Mouse (Mus musculus) limb, embryonic 11.5 days (tissue): ENCODE measurements around the gene Bub3. TPM values are rescaled to one million over a fixed set of nuclear protein-coding genes. Genes with fewer than 3 reads are reported as not detected.
A peak's percentile ranks its signal among the peaks of the same experiment; 100 is the strongest.

Experiments used
- ATAC-seq: fragments of 200-750 bp; cut with Nextera tagmentation; 2 replicates; pipeline ENCODE4 v1.8.0; 2017; ENCODE audit warnings: low read depth; ENCODE audit not compliant: insufficient number of reproducible peaks, low FRiP score, low TSS enrichment
- DNase-seq: peaks from one replicate; pipeline ENCODE4 v3.0.0-alpha.2; 2015; ENCODE audit warnings: low spot score
- H3K27ac ChIP-seq: fragments of 300-500 bp; sonication (generic); replicated peaks from 2 replicates; pipeline ENCODE4 v1.5.1; 2014; ENCODE audit warnings: low read depth, mild to moderate bottlenecking, low read length
- H3K27me3 ChIP-seq: fragments of 300-500 bp; sonication (generic); 2 replicates; pipeline ENCODE4 v1.6.1; 2014; ENCODE audit warnings: mild to moderate bottlenecking, low read length, mixed read lengths; ENCODE audit not compliant: control insufficient read depth, insufficient read depth
- H3K36me3 ChIP-seq: fragments of 300-500 bp; sonication (generic); 2 replicates; pipeline ENCODE4 v1.6.1; 2014; ENCODE audit warnings: mild to moderate bottlenecking, low read length, moderate library complexity, mixed read lengths; ENCODE audit not compliant: control insufficient read depth, insufficient read depth
- H3K4me1 ChIP-seq: fragments of 300-500 bp; sonication (generic); 2 replicates; pipeline ENCODE4 v1.6.1; 2014; ENCODE audit warnings: low read length, mixed read lengths; ENCODE audit not compliant: control insufficient read depth, insufficient read depth
- H3K4me2 ChIP-seq: fragments of 300-500 bp; sonication (generic); 2 replicates; pipeline ENCODE4 v1.6.1; 2014; ENCODE audit warnings: low read depth, mild to moderate bottlenecking, moderate library complexity; ENCODE audit not compliant: severe bottlenecking
- H3K4me3 ChIP-seq: fragments of 300-500 bp; sonication (generic); 2 replicates; pipeline ENCODE4 v1.5.1; 2014; ENCODE audit warnings: low read depth, low read length
- H3K9ac ChIP-seq: fragments of 300-500 bp; sonication (generic); 2 replicates; pipeline ENCODE4 v1.6.1; 2014; ENCODE audit warnings: mild to moderate bottlenecking, low read length
- H3K9me3 ChIP-seq: fragments of 300-500 bp; sonication (generic); 2 replicates; pipeline ENCODE4 v1.6.1; 2016; ENCODE audit warnings: low read length; ENCODE audit not compliant: control insufficient read depth
- WGBS: fragments of 180-500 bp; shearing (Covaris S2); extraction: QIAGEN DNeasy Blood & Tissue Kit; methylation state at CpG from one replicate; pipeline ENCODE4 v1.1.7; 2014; 5-methylcytosine and 5-hydroxymethylcytosine counted together
- polyA plus RNA-seq: library from polyadenylated mRNA; unstranded; fragments of >200 nt; fragmentation: Nextera tagmentation; extraction: Ambion mirVana; gene quantifications from 2 replicates; pipeline ENCODE4 v1.2.1, GENCODE M21; 2014

The Bub3 gene
- 291 and 296 TPM in 2 replicates for polyA plus RNA-seq

- peak; percentile 89 for ATAC-seq
- DNase-seq: peak; percentile 92
- 0% methylated on average over 44 of the region's 51 CpGs for WGBS
- Histone ChIP-seq H3K4me1 (peaks cover 8% of the 10 kb centered on the region), H3K4me3 (peak within 1 kb of the TSS; percentile 73), H3K36me3 (peaks cover 7% of the 10 kb centered on the region; the same call in 1 of the 2 replicates), H3K9me3 (no peaks in the 10 kb centered on the region), H3K9ac (peak within 1 kb of the TSS; percentile 94), H3K4me2 (peak within 1 kb of the TSS; percentile 62), H3K27ac (peak within 1 kb of the TSS; percentile 75; the same call in 1 of the 2 replicates), H3K27me3 (peaks cover 30% of the 10 kb centered on the region)
Measured at GRCm38 (mm10) chr7:131559986-131560696, at the start of gene Bub3. TSS of gene Bub3 (plus strand) at chr7:131560222.

DNA sequence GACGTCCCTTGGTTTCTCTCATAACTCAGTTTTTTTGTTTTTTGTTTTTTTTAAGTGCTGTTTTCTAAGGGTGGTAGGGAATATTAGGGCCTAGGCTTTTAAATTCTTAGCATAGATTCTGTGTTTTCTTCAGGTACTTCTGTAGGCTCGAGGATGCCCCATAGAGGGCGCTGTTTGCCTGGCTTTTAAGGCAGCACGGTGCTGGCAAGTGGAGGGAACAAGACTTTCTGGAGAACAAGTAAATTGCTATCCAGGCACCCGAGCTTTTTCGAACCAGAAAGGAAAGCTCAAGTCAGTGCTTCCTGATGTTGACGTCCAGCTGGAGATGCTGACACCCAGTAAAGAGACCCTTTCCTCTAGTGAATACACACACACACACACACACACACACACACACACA, 20.0 kb upstream of the Bub3 start:
- ATAC-seq (no peak), DNase-seq (peak; percentile 95)
- Histone ChIP-seq H3K9ac (no peak overlapping the region), H3K27ac (no peak overlapping the region), H3K27me3 (peaks cover 54% of the 10 kb centered on the region), H3K9me3 (no peaks in the 10 kb centered on the region), H3K4me1 (peaks cover 22% of the 10 kb centered on the region), H3K4me3 (no peak overlapping the region), H3K36me3 (no peaks in the 10 kb centered on the region), H3K4me2 (no peak overlapping the region)
- WGBS: 0% methylated on average over 7 of the region's 7 CpGs

GRCm38 (mm10) chr7:131541184-131542114, 18.6 kb upstream of the Bub3 start:
- DNase-seq: peak; percentile 63
- no peak overlapping the region for H3K9ac ChIP-seq
- ATAC-seq: no peak

GRCm38 (mm10) chr7:131542115-131542871, 17.7 kb upstream of the Bub3 start, which contains the start of gene Hmx3:
TSS of gene Hmx3 (plus strand) at chr7:131542867.
- Histone ChIP-seq H3K27me3 (peaks cover 74% of the 10 kb centered on the region), H3K9ac (no peak within 1 kb of the TSS; the same call in 1 of the 2 replicates), H3K27ac (no peak within 1 kb of the TSS), H3K36me3 (no peaks in the 10 kb centered on the region), H3K4me1 (peaks cover 22% of the 10 kb centered on the region), H3K9me3 (no peaks in the 10 kb centered on the region), H3K4me3 (peak within 1 kb of the TSS; percentile 26), H3K4me2 (peak within 1 kb of the TSS; percentile 62)
- ATAC-seq (no peak), DNase-seq (peak; percentile 74)
- WGBS: under 1% methylated on average over 58 of the region's 65 CpGs

More at GRCm38 (mm10) chr7:131541184-131542114, 18.6 kb upstream of the Bub3 start:
- no peak overlapping the region for H3K27ac ChIP-seq
- H3K4me1 ChIP-seq: peaks cover 22% of the 10 kb centered on the region
- 1% methylated on average over 41 of the region's 41 CpGs for WGBS
- H3K27me3 ChIP-seq: peaks cover 67% of the 10 kb centered on the region
- H3K4me3 ChIP-seq: peak overlapping the region; percentile 26
- H3K4me2 ChIP-seq: peak overlapping the region; percentile 62
- no peaks in the 10 kb centered on the region for H3K9me3 ChIP-seq
- H3K36me3 ChIP-seq: no peaks in the 10 kb centered on the region

- DNase-seq: peak; percentile 64
- peak overlapping the region; percentile 62 for H3K4me2 ChIP-seq
- H3K4me3 ChIP-seq: peak overlapping the region; percentile 26
- no peak overlapping the region for H3K27ac ChIP-seq
- no peaks in the 10 kb centered on the region for H3K36me3 ChIP-seq
- no peak for ATAC-seq
- no peak overlapping the region; the same call in 1 of the 2 replicates for H3K9ac ChIP-seq
- WGBS: under 1% methylated on average over 50 of the region's 71 CpGs
- no peaks in the 10 kb centered on the region for H3K9me3 ChIP-seq
- peaks cover 22% of the 10 kb centered on the region for H3K4me1 ChIP-seq
- H3K27me3 ChIP-seq: peaks cover 81% of the 10 kb centered on the region
Measured at GRCm38 (mm10) chr7:131542872-131543622, 17.0 kb upstream of the Bub3 start.

DNA sequence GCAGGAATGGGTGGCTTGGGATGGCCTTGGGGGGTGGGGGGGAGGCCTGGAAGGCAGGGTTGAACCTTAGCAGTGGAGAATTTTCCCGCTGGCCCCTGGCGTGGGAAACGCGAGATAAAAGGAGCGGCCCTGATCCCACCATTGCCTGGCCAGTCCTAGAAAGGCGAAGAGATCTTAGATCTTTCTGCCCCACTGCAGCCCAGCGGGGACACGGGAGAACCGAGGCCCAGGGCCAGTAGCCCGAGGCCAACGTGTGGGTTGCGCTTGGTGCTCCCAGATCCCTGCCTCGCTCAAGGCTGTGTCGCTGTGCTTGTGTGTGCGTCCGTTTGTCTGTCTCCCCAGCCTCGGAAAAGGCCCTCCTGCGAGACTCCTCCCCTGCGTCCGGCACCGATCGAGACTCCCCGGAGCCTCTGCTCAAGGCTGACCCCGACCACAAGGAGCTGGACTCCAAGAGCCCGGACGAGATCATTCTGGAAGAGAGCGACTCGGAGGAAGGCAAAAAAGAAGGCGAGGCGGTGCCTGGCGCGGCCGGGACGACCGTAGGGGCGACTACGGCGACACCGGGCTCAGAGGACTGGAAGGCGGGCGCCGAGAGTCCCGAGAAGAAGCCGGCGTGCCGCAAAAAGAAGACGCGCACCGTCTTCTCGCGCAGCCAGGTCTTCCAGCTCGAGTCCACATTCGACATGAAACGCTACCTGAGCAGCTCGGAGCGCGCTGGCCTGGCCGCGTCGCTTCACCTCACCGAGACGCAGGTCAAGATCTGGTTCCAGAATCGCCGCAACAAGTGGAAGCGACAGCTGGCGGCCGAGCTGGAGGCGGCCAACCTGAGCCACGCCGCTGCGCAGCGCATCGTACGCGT, 16.2 kb upstream of the Bub3 start:
- Histone ChIP-seq H3K4me1 (peaks cover 22% of the 10 kb centered on the region), H3K27me3 (peaks cover 89% of the 10 kb centered on the region), H3K9ac (no peak overlapping the region), H3K4me2 (peak overlapping the region; percentile 62), H3K4me3 (peak overlapping the region; percentile 18), H3K36me3 (no peaks in the 10 kb centered on the region), H3K27ac (no peak overlapping the region), H3K9me3 (no peaks in the 10 kb centered on the region)
- ATAC-seq (no peak), DNase-seq (peak; percentile 77)
- WGBS: under 1% methylated on average over 73 of the region's 75 CpGs

GRCm38 (mm10) chr7:131544871-131545270, 15.2 kb upstream of the Bub3 start:
- Histone ChIP-seq H3K4me2 (no peak overlapping the region), H3K36me3 (no peaks in the 10 kb centered on the region), H3K9ac (no peak overlapping the region), H3K27me3 (peaks cover 94% of the 10 kb centered on the region), H3K4me1 (peaks cover 22% of the 10 kb centered on the region), H3K9me3 (no peaks in the 10 kb centered on the region), H3K4me3 (no peak overlapping the region), H3K27ac (no peak overlapping the region)
- DNase-seq (no peak), ATAC-seq (no peak)
- 3% methylated on average over 5 of the region's 5 CpGs for WGBS
